Mouse (Mus musculus) MEL (cell line): ENCODE measurements at regions not wholly inside any gene's neighbourhood (a gene's known extent, or its start where the extent isn't known, plus 50 kb on each side); places are given as distances from the start of the nearest gene placed in this dataset.
A peak's percentile ranks its signal among the peaks of the same experiment; 100 is the strongest.

ENCODE experiments used
- CTCF ChIP-seq, 3 experiments: IDR thresholded peaks in 2 of 3; conservative IDR thresholded peaks in 1 of 3; 2 replicates each; pipeline ENCODE4 v1.5.1; 2011 to 2012; ENCODE audit warnings: low read length in 3 of 3, low read depth in 2 of 3, mild to moderate bottlenecking in 2 of 3, improper control_type of control experiment in 1 of 3, inconsistent platforms in 1 of 3, mixed read lengths in 1 of 3, moderate library complexity in 1 of 3; ENCODE audit not compliant: control insufficient read depth in 1 of 3, insufficient read depth in 1 of 3, poor library complexity in 1 of 3, severe bottlenecking in 1 of 3
- GABPA ChIP-seq: IDR thresholded peaks from 2 replicates; pipeline ENCODE4 v1.6.1; 2012; ENCODE audit warnings: low read depth, mild to moderate bottlenecking, inconsistent platforms, low read length, improper control_type of control experiment, moderate library complexity
- MYC ChIP-seq: IDR thresholded peaks from 2 replicates; pipeline ENCODE4 v1.6.1; 2011; ENCODE audit warnings: low read depth, mild to moderate bottlenecking, low read length, improper control_type of control experiment, moderate library complexity
- POLR2A ChIP-seq, 2 experiments: IDR thresholded peaks; 2 replicates each; pipeline ENCODE4 v1.6.1; 2011 to 2012; ENCODE audit warnings: low read length in 2 of 2, mild to moderate bottlenecking in 2 of 2, control low read depth in 1 of 2, improper control_type of control experiment in 1 of 2, low read depth in 1 of 2, moderate library complexity in 1 of 2; ENCODE audit not compliant: control insufficient read depth in 1 of 2, insufficient read depth in 1 of 2, poor library complexity in 1 of 2
- RCOR1 ChIP-seq: IDR thresholded peaks from 2 replicates; pipeline ENCODE4 v1.6.1; 2012; ENCODE audit warnings: low read depth, mild to moderate bottlenecking, inconsistent platforms, low read length, improper control_type of control experiment
- TCF12 ChIP-seq: IDR thresholded peaks from 2 replicates; pipeline ENCODE4 v1.6.1; 2014; ENCODE audit warnings: low read depth, mild to moderate bottlenecking, inconsistent platforms, low read length, improper control_type of control experiment, moderate library complexity

DNA sequence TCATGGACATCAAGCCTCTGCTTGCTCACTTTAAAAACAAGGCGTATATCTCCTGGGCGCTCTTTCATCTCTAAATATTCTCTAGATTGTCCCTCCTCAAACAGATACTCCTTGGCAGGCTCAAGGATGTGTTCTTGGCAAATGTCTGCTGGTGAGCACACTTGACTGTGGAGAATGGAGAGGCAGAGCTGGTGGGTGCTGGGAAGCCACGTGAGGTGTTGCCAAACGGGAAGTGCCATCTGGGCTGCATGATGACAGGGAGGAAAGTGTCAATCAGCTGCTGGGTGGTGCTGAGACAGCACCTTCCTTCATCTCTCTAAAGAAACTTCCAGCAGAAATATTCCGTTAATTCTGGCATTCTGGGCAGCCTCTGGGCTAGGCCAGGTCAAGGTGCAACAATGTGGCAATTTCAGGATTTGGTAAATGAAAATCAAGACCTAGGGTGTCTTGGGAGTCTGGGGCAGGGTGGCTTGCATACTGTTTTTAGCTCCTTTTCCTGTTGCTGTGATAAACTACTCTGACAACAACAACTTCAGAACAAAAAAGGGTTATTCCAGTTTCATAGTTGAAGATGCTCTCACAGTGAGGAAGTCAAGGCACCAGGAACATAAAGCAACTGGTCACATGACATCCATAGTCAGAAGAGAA is 208.6 kb downstream of the Rplp1 start:
- TF ChIP-seq GABPA (no peak), CTCF (IDR thresholded peaks at IDR 0.05 in 2 of 3, conservative IDR thresholded peaks at IDR 0.05 in 1 of 3; ENCODE audit: control insufficient read depth in 1 of 3, insufficient read depth in 1 of 3, low read depth in 2 of 3, low read length in 3 of 3, poor library complexity in 1 of 3, severe bottlenecking in 1 of 3) (no peak), POLR2A (IDR thresholded peaks at IDR 0.05; ENCODE audit: control insufficient read depth in 1 of 2, insufficient read depth in 1 of 2, low read depth in 1 of 2, low read length in 2 of 2, poor library complexity in 1 of 2) (no peak), MYC (0 out of 2 replicates have a peak, but pooled peaks have one; percentile 16), RCOR1 (no peak), TCF12 (no peak)
